Mouse (Mus musculus): Measurements from ENCODE around the gene Fam155a.

- TF ChIP-seq EP300 (IDR thresholded peaks at IDR 0.05; ENCODE audit: low read depth): no peak
- TF ChIP-seq CTCF (IDR thresholded peaks at IDR 0.05; ENCODE audit: low read depth): no peak
These were observed 525.0 kb downstream of the Fam155a start for GRCm38 (mm10) chr8:9245994-9246393.
